Mouse (Mus musculus): ENCODE measurements around the gene Cfap54. TPM values are rescaled to one million over a fixed set of nuclear protein-coding genes. Genes with fewer than 3 reads are reported as not detected.

The Cfap54 gene
- polyA plus RNA-seq, 1 experiment from 2014 or later = 0.80 TPM

DNA sequence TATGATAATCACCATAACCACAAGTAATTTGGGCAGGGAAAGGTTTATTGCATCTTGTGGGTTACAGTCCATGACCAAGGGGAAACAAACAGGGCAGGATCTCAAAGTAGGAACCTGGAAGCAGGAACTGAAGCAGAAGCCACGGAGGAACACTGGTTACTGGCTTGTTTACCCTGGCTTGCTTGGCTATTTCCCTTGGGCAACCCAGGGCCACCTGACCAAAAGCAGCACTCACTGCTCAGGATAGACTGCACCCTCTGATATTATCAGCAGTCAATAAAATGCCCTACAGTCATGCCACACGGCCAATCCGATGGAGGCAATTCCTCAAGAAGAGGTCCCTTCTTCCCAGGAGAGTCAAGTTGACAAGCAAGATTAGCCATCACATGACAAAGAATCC, 1.9 kb downstream of the Cfap54 start:
- no peak overlapping the region for H3K27ac ChIP-seq
- ATAC-seq (replicated peaks; ENCODE audit: low FRiP score, low read depth) (no peak), DNase-seq (ENCODE audit: low spot score) (no peak)
- no peaks in the 10 kb centered on the region for H3K36me3 ChIP-seq (ENCODE audit: insufficient read depth, low read length)
- H3K27me3 ChIP-seq (ENCODE audit: insufficient read depth, low read length) = no peaks in the 10 kb centered on the region
- H3K4me3 ChIP-seq (replicated peaks; ENCODE audit: low read depth, low read length) = no peak overlapping the region
- H3K9me3 ChIP-seq (replicated peaks; ENCODE audit: low read length) = no peaks in the 10 kb centered on the region
- no peak for TF ChIP-seq CTCF (IDR thresholded peaks at IDR 0.05; ENCODE audit: low read depth)
- H3K4me2 ChIP-seq (ENCODE audit: low read length) = no peak overlapping the region
- no peak overlapping the region for H3K9ac ChIP-seq (ENCODE audit: low read depth, low read length)
- no peaks in the 10 kb centered on the region for H3K4me1 ChIP-seq (replicated peaks; ENCODE audit: insufficient read depth, low read length)
- 68% methylated on average over 3 of the region's 3 CpGs for WGBS

DNA sequence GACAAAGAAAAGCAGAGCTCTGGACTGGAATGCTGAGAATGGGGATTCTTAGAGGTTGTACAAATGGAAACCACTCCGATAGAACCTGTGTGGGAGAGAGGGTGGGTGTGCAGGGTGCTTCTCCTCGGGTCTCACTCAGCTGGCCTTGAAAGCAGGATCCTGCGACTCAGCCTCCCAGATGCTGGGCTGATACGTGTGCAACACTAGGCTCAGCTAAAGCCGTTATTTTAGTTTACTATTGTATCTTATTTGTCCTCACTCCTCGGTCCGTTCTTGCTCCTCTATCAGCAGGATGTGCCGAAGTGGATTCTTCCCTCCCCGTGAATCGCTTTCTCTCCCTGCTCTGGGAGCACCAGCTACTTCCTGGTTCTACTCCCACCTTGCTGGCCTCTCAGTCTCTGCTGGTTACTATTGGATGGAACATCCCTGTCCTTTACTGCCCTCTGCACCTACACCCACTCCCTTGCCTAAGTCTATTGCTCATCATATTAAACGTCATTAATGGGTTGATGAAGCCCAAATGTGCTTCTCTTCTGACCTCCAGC, 3.4 kb downstream of the Cfap54 start:
- Histone ChIP-seq H3K9me3 (replicated peaks; ENCODE audit: low read length) (no peaks in the 10 kb centered on the region), H3K4me2 (ENCODE audit: low read length) (no peak overlapping the region), H3K9ac (ENCODE audit: low read depth, low read length) (no peak overlapping the region), H3K27ac (no peak overlapping the region), H3K4me3 (replicated peaks; ENCODE audit: low read depth, low read length) (no peak overlapping the region), H3K36me3 (ENCODE audit: insufficient read depth, low read length) (no peaks in the 10 kb centered on the region), H3K4me1 (replicated peaks; ENCODE audit: insufficient read depth, low read length) (no peaks in the 10 kb centered on the region), H3K27me3 (ENCODE audit: insufficient read depth, low read length) (no peaks in the 10 kb centered on the region)
- DNase-seq (ENCODE audit: low spot score) = no peak
- no peak for ATAC-seq (replicated peaks; ENCODE audit: low FRiP score, low read depth)
- WGBS = 80% methylated on average over 11 of the region's 11 CpGs
- TF ChIP-seq CTCF (IDR thresholded peaks at IDR 0.05; ENCODE audit: low read depth) = no peak

DNA sequence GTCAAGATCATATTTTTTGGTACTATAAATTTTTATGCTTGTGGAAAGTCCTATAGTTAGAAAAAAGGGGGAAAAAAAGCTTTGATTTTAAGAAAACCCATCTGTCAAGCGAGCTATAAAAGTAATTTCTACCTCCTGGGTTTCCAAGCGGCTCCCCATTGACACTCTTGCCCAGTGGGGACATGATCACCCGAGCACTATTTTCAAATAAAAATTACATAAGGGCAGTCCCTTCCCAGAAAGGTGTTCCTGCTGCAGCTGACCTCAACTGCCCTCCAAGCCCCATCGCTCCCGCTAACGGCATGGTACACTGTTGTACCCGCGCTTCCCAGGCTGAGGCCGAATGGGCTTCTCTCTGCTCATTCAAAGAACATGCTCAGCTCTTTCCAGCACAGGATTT, 5.0 kb downstream of the Cfap54 start:
- TF ChIP-seq CTCF (IDR thresholded peaks at IDR 0.05; ENCODE audit: low read depth) = no peak
- Histone ChIP-seq H3K9ac (ENCODE audit: low read depth, low read length) (no peak overlapping the region), H3K9me3 (replicated peaks; ENCODE audit: low read length) (no peaks in the 10 kb centered on the region), H3K4me3 (replicated peaks; ENCODE audit: low read depth, low read length) (no peak overlapping the region), H3K4me2 (ENCODE audit: low read length) (no peak overlapping the region), H3K27ac (no peak overlapping the region), H3K36me3 (ENCODE audit: insufficient read depth, low read length) (no peaks in the 10 kb centered on the region), H3K4me1 (replicated peaks; ENCODE audit: insufficient read depth, low read length) (no peaks in the 10 kb centered on the region), H3K27me3 (ENCODE audit: insufficient read depth, low read length) (no peaks in the 10 kb centered on the region)
- DNase-seq (ENCODE audit: low spot score) = no peak
- 76% methylated on average over 9 of the region's 9 CpGs for WGBS
- no peak for ATAC-seq (replicated peaks; ENCODE audit: low FRiP score, low read depth)

DNA sequence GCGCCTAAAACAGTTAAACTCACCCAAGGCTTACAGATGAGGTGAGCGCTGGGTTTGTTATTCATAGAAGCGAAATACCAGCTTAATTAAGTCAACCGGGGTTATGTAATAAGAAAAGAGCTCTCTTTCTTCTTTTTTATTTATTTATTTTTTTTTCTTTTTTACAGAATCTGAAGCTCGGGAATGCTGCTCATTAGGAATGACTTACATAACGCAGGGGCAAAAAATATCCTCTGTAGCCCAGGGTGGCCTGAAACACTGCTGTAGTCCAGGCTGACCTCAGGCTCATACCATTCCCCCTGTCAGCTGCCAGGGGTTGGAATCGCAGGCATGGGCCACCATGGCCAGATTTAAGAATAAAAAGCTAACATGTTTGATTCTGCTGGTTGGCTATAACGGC, 5.6 kb downstream of the Cfap54 start:
- WGBS = 77% methylated on average over 8 of the region's 8 CpGs

DNA sequence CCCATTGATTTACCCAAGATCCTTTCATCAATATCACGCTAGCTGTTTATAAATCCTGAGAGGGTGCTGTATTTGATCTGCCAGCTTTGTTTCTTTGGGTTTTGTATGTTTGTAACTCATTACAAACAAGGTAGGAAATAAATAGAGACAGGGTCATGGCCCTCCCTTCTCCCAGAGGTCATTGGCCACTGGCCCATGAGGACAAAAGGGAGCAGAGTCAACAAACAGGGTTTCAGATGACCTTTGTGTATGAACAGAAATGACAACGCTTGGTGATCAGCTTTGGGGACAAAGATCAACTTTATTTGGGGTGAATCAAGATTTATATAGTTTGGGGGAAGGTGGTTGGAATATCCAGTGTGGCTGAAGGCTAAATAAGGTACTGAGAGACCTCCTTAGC, 8.6 kb downstream of the Cfap54 start:
- H3K4me1 ChIP-seq (replicated peaks; ENCODE audit: insufficient read depth, low read length) = no peaks in the 10 kb centered on the region
- WGBS = 68% methylated on average over 2 of the region's 2 CpGs
- H3K4me3 ChIP-seq (replicated peaks; ENCODE audit: low read depth, low read length) = no peak overlapping the region

More for the DNA sequence above, 5.6 kb downstream of the Cfap54 start:
- TF ChIP-seq CTCF (IDR thresholded peaks at IDR 0.05; ENCODE audit: low read depth) = no peak
- H3K4me3 ChIP-seq (replicated peaks; ENCODE audit: low read depth, low read length) = no peak overlapping the region
- DNase-seq (ENCODE audit: low spot score) = no peak
- H3K4me2 ChIP-seq (ENCODE audit: low read length) = no peak overlapping the region
- no peaks in the 10 kb centered on the region for H3K36me3 ChIP-seq (ENCODE audit: insufficient read depth, low read length)
- no peaks in the 10 kb centered on the region for H3K27me3 ChIP-seq (ENCODE audit: insufficient read depth, low read length)
- no peaks in the 10 kb centered on the region for H3K4me1 ChIP-seq (replicated peaks; ENCODE audit: insufficient read depth, low read length)
- H3K9ac ChIP-seq (ENCODE audit: low read depth, low read length) = no peak overlapping the region
- ATAC-seq (replicated peaks; ENCODE audit: low FRiP score, low read depth) = no peak
- no peak overlapping the region for H3K27ac ChIP-seq
- H3K9me3 ChIP-seq (replicated peaks; ENCODE audit: low read length) = no peaks in the 10 kb centered on the region

DNA sequence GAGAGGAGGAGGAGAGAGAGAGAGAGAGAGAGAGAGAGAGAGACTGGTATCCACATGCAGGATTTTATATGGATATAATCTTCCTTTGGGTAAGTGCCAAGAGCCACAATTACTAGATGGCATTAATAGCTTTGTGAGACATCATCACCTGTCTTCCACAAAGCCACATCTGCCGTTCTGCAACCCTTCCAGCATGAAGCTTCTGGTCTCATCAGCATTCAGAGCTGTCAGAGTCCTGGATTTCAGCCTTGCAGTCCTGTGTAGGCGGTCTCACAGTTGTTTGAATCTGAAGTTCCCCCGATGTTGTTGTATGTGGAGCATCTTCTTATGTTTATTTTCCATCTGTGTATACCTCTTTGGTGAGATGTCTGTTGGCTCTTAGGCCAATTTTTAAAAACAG, 9.7 kb downstream of the Cfap54 start:
- TF ChIP-seq CTCF (IDR thresholded peaks at IDR 0.05; ENCODE audit: low read depth) = no peak
- H3K4me3 ChIP-seq (replicated peaks; ENCODE audit: low read depth, low read length) = no peak overlapping the region
- no peaks in the 10 kb centered on the region for H3K9me3 ChIP-seq (replicated peaks; ENCODE audit: low read length)
- no peaks in the 10 kb centered on the region for H3K36me3 ChIP-seq (ENCODE audit: insufficient read depth, low read length)
- DNase-seq (ENCODE audit: low spot score) (no peak), ATAC-seq (replicated peaks; ENCODE audit: low FRiP score, low read depth) (no peak)
- whole genome bisulfite sequencing = 71% methylated on average over 3 of the region's 3 CpGs
- no peaks in the 10 kb centered on the region for H3K27me3 ChIP-seq (ENCODE audit: insufficient read depth, low read length)
- H3K4me2 ChIP-seq (ENCODE audit: low read length) = no peak overlapping the region
- H3K9ac ChIP-seq (ENCODE audit: low read depth, low read length) = no peak overlapping the region
- no peak overlapping the region for H3K27ac ChIP-seq
- no peaks in the 10 kb centered on the region for H3K4me1 ChIP-seq (replicated peaks; ENCODE audit: insufficient read depth, low read length)

More for the DNA sequence above, 8.6 kb downstream of the Cfap54 start:
- H3K27me3 ChIP-seq (ENCODE audit: insufficient read depth, low read length) = no peaks in the 10 kb centered on the region
- H3K9ac ChIP-seq (ENCODE audit: low read depth, low read length) = no peak overlapping the region
- no peaks in the 10 kb centered on the region for H3K9me3 ChIP-seq (replicated peaks; ENCODE audit: low read length)
- DNase-seq (ENCODE audit: low spot score) (no peak), ATAC-seq (replicated peaks; ENCODE audit: low FRiP score, low read depth) (no peak)
- H3K27ac ChIP-seq = no peak overlapping the region
- H3K4me2 ChIP-seq (ENCODE audit: low read length) = no peak overlapping the region
- TF ChIP-seq CTCF (IDR thresholded peaks at IDR 0.05; ENCODE audit: low read depth) = no peak
- no peaks in the 10 kb centered on the region for H3K36me3 ChIP-seq (ENCODE audit: insufficient read depth, low read length)
